Mouse (Mus musculus): Measurements from ENCODE around the gene Smap2. TPM values are rescaled to one million over a fixed set of nuclear protein-coding genes. Genes with fewer than 3 reads are reported as not detected.
"Not testable (repeated sequence)": the region's sequence is repeated elsewhere in the genome, so short reads cannot be mapped to it uniquely, and the experiment has no call there.

Smap2 gene
- 4.8 and 8.3 TPM in 2 replicates for total RNA-seq (2012; rRNA removed)

GRCm38 (mm10) chr4:121016928-121017657 lies at the start of gene Smap2:
Gene Smap2, minus strand, starts transcription at chr4:121017247.
- H3K36me3 ChIP-seq (ENCODE audit: control insufficient read depth, insufficient read depth, low read length, poor library complexity, severe bottlenecking), result no peaks in the 10 kb centered on the region
- peak; percentile 99 for DNase-seq (ENCODE audit: low read depth, low spot score)
- peak within 1 kb of the TSS; percentile 79 for H3K9ac ChIP-seq (ENCODE audit: insufficient read depth, low read depth, low read length, poor library complexity, severe bottlenecking)
- H3K4me3 ChIP-seq (ENCODE audit: insufficient read depth in 1 of 2, low read depth in 1 of 2, low read length in 2 of 2, poor library complexity in 1 of 2, severe bottlenecking in 1 of 2), result peak within 1 kb of the TSS; percentile 87 to 90
- in situ Hi-C loops (cut with MboI; ENCODE audit: low sequenced_read_pairs in 2 of 2, unreplicated experiment in 2 of 2), result no loop called here
- H3K9me3 ChIP-seq (ENCODE audit: control insufficient read depth, insufficient read depth, low read depth, low read length), result no peaks in the 10 kb centered on the region
- TF ChIP-seq CHD2 (IDR thresholded peaks at IDR 0.05; ENCODE audit: low read depth, low read length), result no peak
- TF ChIP-seq ZNF384 (IDR thresholded peaks at IDR 0.05; ENCODE audit: low read depth, low read length), result no peak
- TF ChIP-seq MAFK (IDR thresholded peaks at IDR 0.05; ENCODE audit: insufficient read depth, low read depth, low read length), result no peak
- no peak for TF ChIP-seq ZC3H11A (IDR thresholded peaks at IDR 0.05; ENCODE audit: borderline replicate concordance, low read depth, low read length)
- TF ChIP-seq HCFC1 (IDR thresholded peaks at IDR 0.05; ENCODE audit: borderline replicate concordance, insufficient read depth, low read length), result no peak
- no peak within 1 kb of the TSS; the same call in 1 of the 2 replicates for H3K27ac ChIP-seq (ENCODE audit: insufficient read depth, low read depth, low read length, poor library complexity, severe bottlenecking)
- H3K4me1 ChIP-seq (ENCODE audit: control insufficient read depth in 2 of 2, insufficient read depth in 2 of 2, low read length in 2 of 2, poor library complexity in 1 of 2), result peaks cover 0 to 9% of the 10 kb centered on the region in 2 experiments; a peak in 1 of 4 replicates

- in situ Hi-C loops (cut with MboI; ENCODE audit: low sequenced_read_pairs in 2 of 2, unreplicated experiment in 2 of 2), result no loop called here
- no peak for TF ChIP-seq MAFK (IDR thresholded peaks at IDR 0.05; ENCODE audit: insufficient read depth, low read depth, low read length)
- no peak overlapping the region for H3K4me3 ChIP-seq (ENCODE audit: insufficient read depth in 1 of 2, low read depth in 1 of 2, low read length in 2 of 2, poor library complexity in 1 of 2, severe bottlenecking in 1 of 2)
- no peak for DNase-seq (ENCODE audit: low read depth, low spot score)
- no peaks in the 10 kb centered on the region for H3K9me3 ChIP-seq (ENCODE audit: control insufficient read depth, insufficient read depth, low read depth, low read length)
- H3K27ac ChIP-seq (ENCODE audit: insufficient read depth, low read depth, low read length, poor library complexity, severe bottlenecking), result no peak overlapping the region
- no peaks in the 10 kb centered on the region; a peak in 1 of 4 replicates for H3K4me1 ChIP-seq (ENCODE audit: control insufficient read depth in 2 of 2, insufficient read depth in 2 of 2, low read length in 2 of 2, poor library complexity in 1 of 2)
- H3K9ac ChIP-seq (ENCODE audit: insufficient read depth, low read depth, low read length, poor library complexity, severe bottlenecking), result no peak overlapping the region
- H3K36me3 ChIP-seq (ENCODE audit: control insufficient read depth, insufficient read depth, low read length, poor library complexity, severe bottlenecking), result peaks cover 7% of the 10 kb centered on the region
These were observed 48.3 kb upstream of the Smap2 start for GRCm38 (mm10) chr4:121065336-121065735.

GRCm38 (mm10) chr4:121059218-121059617 lies 42.2 kb upstream of the Smap2 start:
- H3K4me3 ChIP-seq (ENCODE audit: insufficient read depth in 1 of 2, low read depth in 1 of 2, low read length in 2 of 2, poor library complexity in 1 of 2, severe bottlenecking in 1 of 2); in situ Hi-C loops (cut with MboI; ENCODE audit: low sequenced_read_pairs in 2 of 2, unreplicated experiment in 2 of 2); H3K9me3 ChIP-seq (ENCODE audit: control insufficient read depth, insufficient read depth, low read depth, low read length); DNase-seq (ENCODE audit: low read depth, low spot score); H3K27ac ChIP-seq (ENCODE audit: insufficient read depth, low read depth, low read length, poor library complexity, severe bottlenecking); H3K4me1 ChIP-seq (ENCODE audit: control insufficient read depth in 2 of 2, insufficient read depth in 2 of 2, low read length in 2 of 2, poor library complexity in 1 of 2); H3K36me3 ChIP-seq (ENCODE audit: control insufficient read depth, insufficient read depth, low read length, poor library complexity, severe bottlenecking); H3K9ac ChIP-seq (ENCODE audit: insufficient read depth, low read depth, low read length, poor library complexity, severe bottlenecking): not testable (repeated sequence)

GRCm38 (mm10) chr4:121057032-121057431 lies 40.0 kb upstream of the Smap2 start:
- Histone ChIP-seq H3K9ac (ENCODE audit: insufficient read depth, low read depth, low read length, poor library complexity, severe bottlenecking) (no peak overlapping the region), H3K4me3 (ENCODE audit: insufficient read depth in 1 of 2, low read depth in 1 of 2, low read length in 2 of 2, poor library complexity in 1 of 2, severe bottlenecking in 1 of 2) (no peak overlapping the region), H3K9me3 (ENCODE audit: control insufficient read depth, insufficient read depth, low read depth, low read length) (no peaks in the 10 kb centered on the region), H3K4me1 (ENCODE audit: control insufficient read depth in 2 of 2, insufficient read depth in 2 of 2, low read length in 2 of 2, poor library complexity in 1 of 2) (peaks cover 0 to 11% of the 10 kb centered on the region in 2 experiments; a peak in 1 of 4 replicates), H3K27ac (ENCODE audit: insufficient read depth, low read depth, low read length, poor library complexity, severe bottlenecking) (no peak overlapping the region), H3K36me3 (ENCODE audit: control insufficient read depth, insufficient read depth, low read length, poor library complexity, severe bottlenecking) (peaks cover 2% of the 10 kb centered on the region)
- TF ChIP-seq HCFC1 (IDR thresholded peaks at IDR 0.05; ENCODE audit: borderline replicate concordance, insufficient read depth, low read length) (no peak), CHD2 (IDR thresholded peaks at IDR 0.05; ENCODE audit: low read depth, low read length) (no peak), ZC3H11A (IDR thresholded peaks at IDR 0.05; ENCODE audit: borderline replicate concordance, low read depth, low read length) (no peak), MAFK (IDR thresholded peaks at IDR 0.05; ENCODE audit: insufficient read depth, low read depth, low read length) (no peak), ZNF384 (IDR thresholded peaks at IDR 0.05; ENCODE audit: low read depth, low read length) (no peak)
- in situ Hi-C loops (cut with MboI; ENCODE audit: low sequenced_read_pairs in 2 of 2, unreplicated experiment in 2 of 2), result no loop called here
- DNase-seq (ENCODE audit: low read depth, low spot score), result no peak

GRCm38 (mm10) chr4:121056342-121056741 lies 39.3 kb upstream of the Smap2 start:
- Histone ChIP-seq H3K4me1 (ENCODE audit: control insufficient read depth in 2 of 2, insufficient read depth in 2 of 2, low read length in 2 of 2, poor library complexity in 1 of 2) (peaks cover 0 to 12% of the 10 kb centered on the region in 2 experiments; a peak in 1 of 4 replicates), H3K9me3 (ENCODE audit: control insufficient read depth, insufficient read depth, low read depth, low read length) (no peaks in the 10 kb centered on the region), H3K36me3 (ENCODE audit: control insufficient read depth, insufficient read depth, low read length, poor library complexity, severe bottlenecking) (peaks cover 2% of the 10 kb centered on the region), H3K27ac (ENCODE audit: insufficient read depth, low read depth, low read length, poor library complexity, severe bottlenecking) (no peak overlapping the region), H3K9ac (ENCODE audit: insufficient read depth, low read depth, low read length, poor library complexity, severe bottlenecking) (no peak overlapping the region), H3K4me3 (ENCODE audit: insufficient read depth in 1 of 2, low read depth in 1 of 2, low read length in 2 of 2, poor library complexity in 1 of 2, severe bottlenecking in 1 of 2) (no peak overlapping the region)
- TF ChIP-seq CHD2 (IDR thresholded peaks at IDR 0.05; ENCODE audit: low read depth, low read length), result no peak
- no peak for TF ChIP-seq ZNF384 (IDR thresholded peaks at IDR 0.05; ENCODE audit: low read depth, low read length)
- no peak for TF ChIP-seq ZC3H11A (IDR thresholded peaks at IDR 0.05; ENCODE audit: borderline replicate concordance, low read depth, low read length)
- no peak for TF ChIP-seq HCFC1 (IDR thresholded peaks at IDR 0.05; ENCODE audit: borderline replicate concordance, insufficient read depth, low read length)
- TF ChIP-seq MAFK (IDR thresholded peaks at IDR 0.05; ENCODE audit: insufficient read depth, low read depth, low read length), result no peak
- in situ Hi-C loops (cut with MboI; ENCODE audit: low sequenced_read_pairs in 2 of 2, unreplicated experiment in 2 of 2), result no loop called here
- no peak for DNase-seq (ENCODE audit: low read depth, low spot score)
